Mouse (Mus musculus): ENCODE results near the gene Stk38.

Stk38 gene

DNA sequence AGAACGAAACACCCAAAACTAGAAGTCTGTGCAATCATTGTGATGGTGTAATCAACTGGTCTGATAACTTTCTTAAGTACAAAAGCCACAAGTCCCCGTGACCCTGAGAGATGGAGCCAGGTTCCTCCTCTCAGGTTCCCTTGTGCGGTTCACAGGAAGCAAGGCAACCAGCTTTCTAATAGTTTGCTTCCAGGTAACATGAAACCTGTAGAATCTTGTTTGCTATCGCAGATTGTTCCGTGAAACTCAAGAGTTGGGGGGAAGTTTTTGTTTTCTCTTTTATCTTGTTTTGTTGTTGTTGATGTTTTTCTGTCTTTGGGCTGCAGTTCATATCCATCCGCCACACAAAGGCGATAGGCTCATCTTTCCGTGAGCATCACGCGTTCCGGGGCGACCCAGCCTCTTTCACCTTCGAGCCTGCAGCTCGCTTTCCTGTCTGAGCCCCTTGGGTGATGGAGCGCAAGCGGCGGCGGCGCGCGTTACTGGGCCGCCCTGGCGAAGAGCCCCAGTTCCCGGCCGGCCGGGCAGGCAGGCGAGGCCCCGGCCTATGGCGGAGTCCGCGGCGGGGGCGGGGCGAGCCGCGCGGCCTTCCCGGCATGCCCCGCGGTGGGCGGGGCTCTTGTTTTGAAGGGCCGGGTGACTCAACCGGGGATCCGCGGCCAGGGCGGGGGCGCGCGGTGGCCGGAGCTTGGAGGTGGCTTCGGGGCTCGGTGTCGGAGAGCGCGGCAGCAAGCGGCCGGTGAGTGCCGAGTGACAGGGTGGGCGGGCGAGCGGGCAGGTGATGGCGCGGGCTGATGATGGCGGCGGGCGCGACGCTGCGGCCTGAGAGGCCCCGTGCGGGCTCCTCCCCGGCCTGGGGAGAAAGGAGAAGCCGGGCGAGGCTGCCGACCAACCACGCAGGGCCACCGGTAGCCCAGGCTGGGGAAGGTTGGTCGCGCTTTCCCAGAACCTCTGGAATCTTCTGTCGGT lies 55.7 kb downstream of the Stk38 start, which contains the start of gene Kctd20:
Gene Kctd20 (plus strand): TSS at position 120 of the 969 bp plus-strand sequence.
- peak; percentile 98 to 99 for DNase-seq

DNA sequence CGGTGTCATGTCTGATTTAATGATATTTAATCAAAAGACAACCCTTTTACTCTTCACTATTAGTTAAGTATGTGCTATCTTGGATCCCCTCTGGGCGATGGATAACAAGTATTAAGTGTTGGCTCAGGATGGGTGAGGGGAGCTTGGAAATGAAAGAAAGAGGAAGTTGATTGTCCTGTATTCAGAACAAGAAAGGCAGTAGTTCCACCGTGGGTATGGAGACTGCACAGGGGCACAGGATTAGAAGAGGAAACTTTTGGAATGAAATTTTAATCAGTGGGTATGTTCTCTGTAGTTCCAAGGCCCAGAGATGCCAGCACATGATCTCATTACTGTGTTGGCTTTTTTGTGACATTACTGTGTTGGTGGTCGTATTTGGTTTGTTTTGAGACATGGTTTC lies 57.0 kb downstream of the Stk38 start:
- no peak for DNase-seq

DNA sequence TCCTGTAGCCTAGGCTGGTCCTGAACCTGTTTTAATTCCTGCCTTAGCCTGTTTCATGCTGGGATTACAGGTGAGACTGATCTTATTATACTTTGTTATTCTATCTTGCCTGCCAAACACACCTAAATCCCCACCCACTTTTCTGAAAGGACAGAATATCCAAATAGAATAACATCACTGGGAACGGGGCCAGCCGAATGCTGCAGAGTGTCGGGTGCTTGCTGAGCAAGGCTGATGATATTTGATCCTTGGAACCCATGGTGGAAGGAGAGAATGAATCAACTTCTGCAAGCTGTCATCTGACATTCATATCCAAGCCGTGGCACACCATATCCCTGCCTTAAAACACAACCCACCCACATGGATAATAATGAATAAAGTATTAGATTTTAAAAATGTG lies 59.1 kb downstream of the Stk38 start:
- DNase-seq: peak in 1 of 2 experiments; percentile 47

DNA sequence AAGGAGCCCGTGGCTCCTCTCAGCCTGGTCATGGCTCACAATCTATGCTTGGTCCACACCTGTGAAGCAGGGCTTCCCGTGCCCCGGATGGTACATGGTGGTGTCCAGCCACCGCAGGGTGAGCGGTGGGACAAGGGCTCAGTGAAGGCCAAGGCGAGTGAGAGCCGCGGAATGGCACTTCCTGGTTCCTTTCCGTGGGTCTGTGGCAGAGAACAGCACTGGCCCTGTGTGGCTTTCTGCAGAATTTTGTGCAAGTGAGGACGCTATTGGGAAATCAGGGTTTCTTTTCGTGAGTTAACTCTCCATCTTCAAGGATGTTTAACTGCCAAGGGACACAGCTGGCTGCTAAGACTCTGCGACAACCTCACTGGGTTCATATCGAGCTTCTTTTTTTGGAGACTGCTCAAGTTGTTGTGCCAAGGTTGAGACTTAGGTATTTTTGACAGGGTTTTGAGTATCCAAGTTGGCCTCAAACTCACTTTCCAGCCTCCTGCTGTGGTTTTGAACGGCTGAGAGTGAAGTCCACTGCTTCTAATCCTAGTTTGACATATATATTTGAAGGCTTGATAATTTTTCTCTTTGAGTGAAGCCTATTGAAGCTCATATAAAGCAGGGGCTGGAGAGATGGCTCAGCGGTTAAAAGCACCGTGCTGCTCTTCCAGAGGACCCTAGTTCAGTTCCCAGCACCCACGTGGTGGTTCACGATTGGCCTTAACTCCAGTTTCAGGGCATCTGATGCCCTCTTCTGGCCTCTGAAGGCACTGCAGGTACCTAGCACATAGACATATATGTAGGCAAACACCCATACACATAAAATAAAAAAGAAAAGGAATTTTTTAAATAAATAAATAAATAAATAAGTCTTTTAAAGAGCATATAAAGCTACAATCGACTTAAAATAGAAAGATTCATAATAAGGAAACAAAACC lies 60.5 kb downstream of the Stk38 start:
- DNase-seq: no peak

DNA sequence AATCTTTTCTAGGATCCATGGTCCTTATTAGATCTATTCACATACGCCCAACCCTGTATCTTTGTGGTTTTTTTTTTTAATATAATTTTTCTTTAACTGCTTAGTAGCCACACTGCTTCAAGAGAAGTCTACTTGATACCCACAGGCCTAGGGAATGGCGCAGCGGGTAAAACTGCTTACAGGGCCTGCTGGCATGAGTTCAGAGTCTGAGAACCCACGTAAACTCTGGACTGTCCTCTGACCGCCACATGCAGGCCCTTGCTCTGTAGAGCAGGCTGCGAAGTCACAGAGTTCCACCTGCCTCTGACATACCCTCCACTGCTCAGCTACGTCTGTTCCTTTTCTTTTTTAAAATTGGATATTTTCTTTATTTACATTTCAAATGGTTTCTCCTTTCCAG lies 63.3 kb downstream of the Stk38 start:
- no peak for DNase-seq

DNA sequence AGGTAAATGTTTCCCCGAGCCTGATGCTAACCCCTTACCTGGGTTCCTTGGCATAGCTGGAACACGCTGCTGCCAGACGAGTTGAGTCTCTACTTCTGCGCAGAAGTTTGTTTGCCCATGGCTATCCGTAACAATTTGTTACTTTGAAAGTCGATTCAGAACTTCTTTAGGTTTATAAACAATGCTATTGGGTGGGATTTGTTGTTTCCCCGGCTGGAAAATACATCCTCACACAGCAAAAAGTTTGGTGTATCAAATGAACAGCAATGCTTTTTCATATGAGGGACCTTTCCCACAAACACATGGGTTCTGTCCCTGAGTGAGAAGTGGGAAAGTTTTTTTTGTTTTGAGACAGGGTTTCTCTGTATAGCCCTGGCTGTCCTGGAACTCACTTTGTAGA lies 64.1 kb downstream of the Stk38 start, which contains the start of gene Pxt1:
Gene Pxt1 (minus strand): TSS at position 101 of the 400 bp plus-strand sequence.
- DNase-seq: no peak

DNA sequence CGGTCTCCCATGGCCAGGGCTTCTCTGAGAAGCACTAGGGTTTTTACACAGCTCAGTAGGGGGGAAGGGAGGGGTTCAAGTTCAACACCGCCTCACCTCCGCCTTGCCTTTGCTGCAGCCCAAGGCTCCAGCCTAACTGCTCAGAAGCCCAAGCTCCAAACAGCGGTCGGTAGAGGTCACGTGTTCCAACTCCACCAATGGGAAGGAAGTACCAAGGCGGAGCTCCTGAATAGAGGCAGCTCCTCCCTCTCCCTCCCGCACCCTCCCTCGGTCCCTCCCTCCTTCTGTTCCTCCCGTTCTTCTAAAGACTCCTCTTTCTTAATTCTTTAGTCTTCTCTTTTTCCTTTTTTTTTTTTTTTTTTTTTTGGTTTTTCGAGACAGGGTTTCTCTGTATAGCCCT lies 65.7 kb downstream of the Stk38 start:
- DNase-seq: no peak

DNA sequence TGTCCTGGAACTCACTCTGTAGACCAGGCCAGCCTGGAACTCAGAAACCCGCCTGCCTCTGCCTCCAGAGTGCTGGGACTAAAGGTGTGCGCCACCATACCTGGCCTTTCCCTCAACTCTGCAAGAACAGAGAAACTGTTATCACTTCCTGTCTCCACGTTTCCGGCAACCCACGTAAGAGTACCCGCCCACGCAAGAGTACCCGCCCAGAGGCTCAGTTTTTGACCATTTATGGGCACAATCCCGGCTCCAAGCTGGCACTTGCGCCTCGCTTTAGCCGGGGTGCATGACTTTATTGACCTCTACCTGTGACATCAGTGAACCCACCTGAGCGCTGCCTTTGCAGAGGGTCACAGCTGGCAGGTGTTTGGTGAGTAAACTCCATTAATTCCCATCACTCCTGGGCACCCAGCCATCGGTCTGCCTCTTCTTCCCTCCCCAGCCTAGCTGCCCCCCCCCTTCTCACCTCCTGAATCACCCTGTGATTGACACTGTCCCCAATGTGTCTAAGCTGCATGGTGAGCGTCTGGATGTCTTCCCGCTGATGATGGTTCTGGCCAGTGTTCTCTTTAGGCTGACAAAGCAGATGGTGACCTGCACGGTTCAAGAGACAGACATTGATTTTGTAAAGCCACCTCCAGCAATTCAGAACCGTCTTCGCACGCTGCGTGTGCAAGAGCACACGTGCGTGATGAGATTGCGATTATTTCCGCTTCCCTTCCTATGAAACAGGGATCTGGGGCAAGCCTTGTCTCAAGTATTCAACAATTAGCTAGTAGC lies 66.8 kb downstream of the Stk38 start:
- DNase-seq: peak in 1 of 2 experiments; percentile 41

DNA sequence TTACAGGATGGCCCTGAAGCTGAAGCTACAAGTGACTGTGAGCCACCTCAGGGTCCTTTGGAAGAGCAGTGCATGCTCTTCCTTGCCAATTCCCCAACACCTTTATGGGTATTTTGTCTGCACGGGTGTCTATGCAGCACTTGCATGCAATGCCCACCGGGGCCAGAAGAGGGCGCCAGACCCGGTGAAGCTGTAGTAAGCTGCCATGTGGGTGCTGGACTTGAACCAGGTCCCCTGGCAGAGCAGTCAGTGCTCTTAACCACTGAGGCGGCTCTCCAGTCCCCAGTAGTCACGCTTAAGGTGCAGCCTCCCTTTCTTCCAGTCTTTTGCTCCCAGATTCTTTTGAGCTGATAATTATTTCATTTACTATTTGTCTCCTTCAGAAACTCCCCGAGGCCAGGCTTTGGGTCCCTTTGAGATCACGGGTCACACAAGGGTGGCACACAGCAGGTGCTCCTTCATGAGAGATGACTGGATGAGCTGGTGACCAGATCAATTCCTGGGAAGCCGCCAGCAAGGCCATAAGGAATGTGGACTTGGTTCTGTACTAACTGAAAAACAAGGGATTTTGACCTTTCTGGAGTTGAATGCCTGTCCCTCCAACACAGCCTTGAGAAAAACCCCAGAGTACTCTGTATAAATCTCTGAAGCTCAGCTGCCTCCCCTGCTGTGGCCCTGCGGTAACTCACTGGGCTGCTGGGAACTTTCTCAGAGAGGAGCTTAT lies 71.0 kb downstream of the Stk38 start:
- peak; percentile 35 to 69 for DNase-seq

DNA sequence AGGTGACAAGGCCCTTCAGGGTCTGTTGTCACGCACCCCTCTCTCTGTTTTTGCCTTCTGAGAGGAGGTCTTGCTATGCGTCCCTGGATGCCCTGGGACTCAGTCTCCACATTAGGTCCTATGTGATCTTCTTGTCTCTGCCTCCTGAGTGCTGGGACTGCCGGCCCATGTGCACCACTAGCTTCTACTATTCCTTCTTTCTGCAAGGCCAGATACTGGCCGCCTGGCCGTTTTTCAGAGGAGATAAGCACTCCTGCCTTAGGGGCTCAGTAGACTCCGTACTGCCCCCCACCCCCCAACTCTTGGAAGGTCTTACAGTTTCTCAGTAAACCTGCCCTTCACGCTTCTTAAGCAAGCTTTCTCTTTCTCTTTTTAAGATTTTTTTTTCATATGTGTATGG lies 71.7 kb downstream of the Stk38 start:
- DNase-seq: no peak

DNA sequence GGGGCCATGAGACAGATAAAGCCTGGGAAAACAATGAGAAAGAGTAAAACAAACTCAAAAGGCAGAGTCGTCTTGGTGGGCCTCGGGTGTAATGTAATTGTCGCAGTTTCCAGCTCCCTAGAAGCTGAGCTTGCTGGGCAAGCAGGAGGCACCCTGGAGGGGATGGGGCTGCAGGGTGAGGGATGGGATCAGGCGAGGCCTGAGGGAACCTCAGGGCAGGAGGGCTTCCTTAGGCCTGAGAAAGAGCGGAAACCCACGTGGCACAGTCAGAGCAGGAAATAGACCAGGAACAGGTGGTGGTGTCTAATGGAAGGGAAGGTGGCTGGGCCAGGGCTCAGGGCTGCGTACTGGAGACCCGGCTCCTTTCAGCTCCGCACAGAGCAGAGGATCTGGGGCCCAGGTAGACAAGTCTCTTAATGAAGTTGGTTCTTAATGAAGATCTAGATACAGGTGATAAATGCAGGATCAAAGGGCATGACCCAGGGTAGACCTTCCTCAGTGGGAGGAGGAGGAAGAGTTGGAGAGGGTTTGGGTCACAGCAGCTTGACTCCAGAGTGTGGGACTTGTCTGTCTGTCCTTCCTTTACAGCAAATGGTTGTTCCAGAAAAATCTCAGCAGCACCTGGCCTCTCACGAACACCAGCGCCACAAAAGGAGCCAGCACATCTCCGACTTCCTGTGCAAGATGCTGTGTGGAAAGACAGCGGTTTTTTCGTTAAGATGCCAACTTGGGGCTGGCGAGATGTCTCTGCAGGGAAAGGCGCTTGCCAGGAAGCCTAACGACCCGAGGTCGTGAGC lies 73.5 kb downstream of the Stk38 start:
- DNase-seq: no peak

DNA sequence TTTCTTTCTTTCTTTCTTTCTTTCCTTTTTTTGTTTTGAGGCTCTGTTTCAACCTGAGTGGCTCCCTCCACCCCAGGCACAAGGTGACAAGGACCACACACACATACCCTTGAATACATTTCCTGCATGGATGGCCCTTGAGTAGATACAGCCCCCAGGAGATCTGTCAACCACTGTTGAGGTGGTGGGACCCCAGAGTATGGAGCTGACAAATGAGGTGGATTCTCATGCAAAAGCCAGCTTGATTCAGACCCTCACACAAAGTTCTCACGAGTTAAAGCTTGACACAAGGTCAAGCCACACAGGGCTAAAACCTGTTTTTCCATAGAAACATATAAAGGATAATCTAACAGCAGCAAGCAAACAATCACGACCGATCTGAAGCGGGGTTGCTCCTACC lies 75.5 kb downstream of the Stk38 start:
- no peak for DNase-seq

DNA sequence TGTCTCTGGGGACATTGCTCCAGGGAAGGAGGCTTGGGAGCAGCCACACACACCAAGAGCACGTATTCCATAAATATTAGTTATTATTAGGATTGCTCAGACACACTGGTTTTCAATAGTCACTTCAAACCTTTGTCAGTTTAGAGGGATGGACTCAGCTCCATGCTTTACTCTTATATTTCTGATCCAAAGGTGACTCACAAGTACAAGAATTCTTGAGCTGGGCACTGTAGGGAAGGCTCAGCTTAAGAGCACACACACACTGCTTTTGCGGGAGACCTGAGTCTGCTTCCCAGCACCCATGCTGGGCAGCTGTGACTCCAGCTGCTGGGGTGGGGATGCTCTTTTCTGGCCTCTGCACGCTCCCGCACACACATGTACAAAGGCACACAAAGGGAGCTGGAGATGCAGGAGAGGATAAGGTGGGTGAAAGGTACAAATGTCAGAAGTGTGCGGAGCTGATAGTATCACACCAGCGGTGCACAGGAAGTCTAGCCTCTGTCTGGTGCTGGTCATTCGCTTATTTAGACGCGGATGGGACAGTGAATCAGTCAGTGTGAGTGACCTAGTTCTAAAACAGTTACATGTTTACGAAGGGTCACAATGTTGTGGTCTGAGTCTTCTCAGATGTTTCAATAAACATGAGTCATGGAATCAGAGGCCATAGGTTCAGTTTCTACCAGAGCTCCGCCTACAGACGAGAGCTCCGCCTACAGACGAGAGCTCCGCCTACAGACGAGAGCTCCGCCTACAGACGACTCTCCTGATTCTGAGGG lies 76.2 kb downstream of the Stk38 start:
- DNase-seq: no peak

DNA sequence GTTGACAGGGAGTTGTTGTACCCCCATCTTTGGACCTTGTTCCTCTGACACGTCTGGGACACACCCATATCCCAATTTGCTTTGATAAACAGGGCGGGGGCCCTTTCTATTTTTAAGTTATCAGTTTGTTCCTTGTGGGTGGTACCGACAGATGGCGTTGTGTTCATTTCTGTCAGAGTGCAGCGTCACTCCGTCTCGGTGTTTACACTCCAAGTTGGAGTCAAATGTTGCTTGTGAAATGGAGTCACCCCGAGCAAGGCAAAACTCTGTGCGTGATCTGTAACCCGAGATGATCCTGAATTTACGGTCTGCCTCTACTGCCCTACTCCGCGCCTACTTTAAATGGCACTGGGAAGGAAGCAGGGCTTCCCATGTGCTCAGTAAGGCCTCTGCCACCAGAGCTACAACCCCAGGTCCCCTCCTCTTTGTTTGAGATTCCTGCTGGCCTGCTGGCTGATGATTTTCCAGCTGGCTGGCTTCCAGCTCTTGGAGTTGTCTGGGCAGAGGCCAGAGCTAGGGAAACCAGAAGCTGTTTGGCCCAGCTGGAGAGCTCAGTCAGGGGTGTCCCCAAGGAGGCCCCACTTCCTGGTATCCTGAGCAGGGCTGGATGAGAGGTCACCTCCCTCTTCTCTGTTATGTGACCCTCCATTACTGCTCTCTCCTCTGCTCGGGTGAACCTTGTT lies 77.3 kb downstream of the Stk38 start:
- peak; percentile 58 to 70 for DNase-seq

DNA sequence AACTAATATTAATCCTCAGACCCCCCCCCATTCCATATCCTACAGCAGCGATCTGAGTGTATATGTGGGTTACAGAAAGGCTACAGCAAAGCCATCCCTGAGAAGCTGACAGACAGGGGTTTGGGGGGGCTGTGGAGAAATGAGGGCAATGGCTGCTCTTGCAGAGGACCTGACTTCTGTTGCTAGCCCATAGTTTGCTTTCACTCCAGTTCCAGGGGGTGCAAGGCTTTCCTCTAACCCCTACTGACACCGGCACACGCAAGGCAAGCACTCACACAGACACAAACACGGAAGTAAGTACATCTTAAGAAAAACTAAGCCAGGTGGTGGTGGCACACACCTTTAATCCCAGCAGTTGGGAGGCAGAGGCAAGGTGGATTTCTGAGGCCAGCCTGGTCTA lies 78.4 kb downstream of the Stk38 start:
- DNase-seq: no peak

DNA sequence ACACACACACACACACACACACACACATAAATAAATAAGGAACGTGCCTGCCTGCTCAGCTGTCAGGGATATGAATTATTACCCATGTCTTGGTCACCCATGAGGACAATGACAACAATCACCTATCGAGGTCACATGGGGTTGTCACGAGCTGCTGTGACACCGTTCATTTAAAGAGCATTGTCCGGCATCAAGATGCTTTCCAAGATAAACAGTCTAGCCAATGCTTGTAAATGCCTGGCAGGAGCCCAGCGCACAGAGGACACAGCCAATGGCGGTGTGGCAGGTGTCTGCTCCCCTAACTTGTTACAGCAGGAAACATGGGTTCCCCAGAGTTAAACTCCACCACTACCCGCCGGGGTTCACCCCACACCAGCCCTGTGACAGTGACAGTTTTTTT lies 79.8 kb downstream of the Stk38 start:
- DNase-seq: no peak

DNA sequence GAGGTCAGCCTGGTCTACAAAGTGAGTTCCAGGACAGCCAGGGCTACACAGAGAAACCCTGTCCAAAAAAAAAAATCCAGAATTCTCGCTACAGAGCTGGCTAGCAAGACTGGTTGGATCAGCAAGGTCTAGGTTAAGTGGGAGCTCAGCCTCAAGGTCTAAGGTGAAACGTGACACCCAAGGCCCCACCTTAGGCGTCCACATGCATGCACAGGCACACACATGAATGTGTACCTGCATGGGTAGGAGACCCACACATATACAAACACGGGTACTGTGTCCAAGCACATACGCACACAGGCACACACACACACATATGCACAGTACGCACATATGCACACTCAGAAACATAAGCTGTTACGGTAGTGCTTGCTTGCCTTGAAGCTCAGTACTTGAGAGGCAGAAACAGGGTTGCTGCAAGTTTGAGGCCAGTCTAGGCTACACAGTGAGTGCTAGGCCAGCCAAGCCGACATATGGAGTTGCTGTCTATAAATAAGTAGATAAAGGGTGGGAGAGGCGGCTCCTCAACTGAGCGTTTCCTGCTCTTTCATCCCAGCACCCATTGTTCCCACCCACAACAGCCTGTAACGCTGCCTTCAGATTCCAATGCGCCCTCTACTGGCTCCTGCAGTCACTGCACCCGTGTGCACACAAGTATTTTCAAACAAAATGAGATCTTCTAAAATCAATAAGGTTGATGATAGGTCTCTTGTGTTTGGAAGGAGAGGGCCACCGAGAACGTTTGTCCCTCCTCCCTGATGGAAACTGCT lies 80.7 kb downstream of the Stk38 start:
- peak; percentile 37 to 64 for DNase-seq

DNA sequence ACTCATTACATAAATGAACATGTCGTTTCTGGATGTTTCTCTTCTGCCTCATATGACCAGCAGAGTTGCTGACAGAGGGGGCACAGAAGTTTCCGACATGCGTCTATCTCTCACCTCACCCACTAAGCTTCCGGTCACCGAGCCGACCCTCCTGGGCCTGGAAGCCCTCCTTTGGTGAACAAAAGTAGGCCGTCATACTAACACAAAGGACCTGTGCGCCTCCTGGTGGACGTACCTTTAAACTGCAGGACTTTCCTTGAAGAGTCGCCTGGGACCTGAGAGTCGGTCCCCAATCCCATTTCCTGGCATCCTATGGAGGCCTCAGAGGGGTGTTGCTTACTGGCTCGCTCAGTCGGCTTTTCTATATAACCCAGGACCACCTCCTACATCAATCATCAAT lies 81.4 kb downstream of the Stk38 start:
- peak; percentile 85 to 91 for DNase-seq

All from cerebellum, postnatal 25 days (tissue).